Mouse (Mus musculus): ENCODE measurements around the gene Olfr1392.

DNA sequence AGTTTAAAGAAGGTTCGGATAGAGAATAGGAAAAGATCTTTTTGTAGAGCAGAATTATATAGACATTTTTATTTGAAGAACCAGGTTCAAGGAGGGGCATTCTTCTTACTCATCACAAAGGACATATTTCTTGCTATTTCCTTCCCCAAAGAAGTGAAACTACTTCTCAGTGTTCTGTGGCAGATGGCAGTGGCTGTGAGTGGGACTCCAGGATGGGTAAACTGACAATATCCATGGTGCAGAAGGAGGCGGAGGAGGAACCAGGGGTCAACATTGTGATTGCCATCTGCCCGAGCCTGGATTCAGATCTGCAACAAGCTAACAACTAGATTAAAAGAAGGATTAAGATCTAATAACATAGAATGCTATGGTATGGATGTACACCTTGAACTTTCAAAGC, 41.6 kb downstream of the Olfr1392 start:
- TF ChIP-seq CTCF (IDR thresholded peaks at IDR 0.05; ENCODE audit: low read depth) (no peak), EP300 (IDR thresholded peaks at IDR 0.05; ENCODE audit: low read depth) (no peak)

All from liver, embryonic 14.5 days (tissue).